Mouse (Mus musculus) frontal cortex, adult 2 months (tissue): ENCODE measurements around the gene Rangap1. TPM values are rescaled to one million over a fixed set of nuclear protein-coding genes. Genes with fewer than 3 reads are reported as not detected.
"Not testable (repeated sequence)": the region's sequence is repeated elsewhere in the genome, so short reads cannot be mapped to it uniquely, and the experiment has no call there.

Experiments
- DNase-seq, 2 experiments: peaks; one replicate each; pipeline ENCODE4 v3.0.0; 2022; ENCODE audit warnings: low spot score in 1 of 2; ENCODE audit errors: extremely low spot score in 1 of 2
- polyA plus RNA-seq: library from polyadenylated mRNA; depleted of rRNA; stranded (reverse); fragments of >200 nt; gene quantifications from 2 replicates; pipeline ENCODE4 v1.2.3, GENCODE M21; 2012

Gene Rangap1
- polyA plus RNA-seq, 1 experiment: 140 TPM

DNA sequence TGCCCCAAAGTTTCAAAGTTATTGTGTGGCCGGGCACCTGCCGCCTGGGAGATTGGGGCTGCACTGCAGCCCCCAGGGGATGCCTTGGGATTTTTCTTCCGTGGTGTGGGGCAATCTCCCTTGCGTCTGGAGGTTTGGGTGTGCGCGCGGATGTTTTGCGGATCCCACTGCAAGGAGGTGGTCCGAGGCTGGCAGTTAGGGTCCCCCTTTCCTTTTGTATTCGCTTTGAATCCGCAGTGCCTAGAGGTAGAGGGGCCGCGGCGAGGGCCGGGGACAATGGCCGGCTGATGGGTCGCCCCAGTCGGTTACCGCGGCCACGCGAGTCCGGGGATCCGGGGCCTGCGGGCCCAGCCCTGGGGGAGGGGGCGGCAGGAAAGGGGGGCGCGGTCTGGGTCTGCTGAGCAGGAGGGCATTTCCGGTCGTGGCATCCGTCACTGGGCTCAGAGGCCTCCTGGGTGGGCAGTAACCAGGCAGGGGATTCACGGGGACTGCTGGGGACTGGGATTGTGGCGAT, 328 bp upstream of the Rangap1 start:
- peak in 1 of 2 experiments; percentile 53 for DNase-seq

DNA sequence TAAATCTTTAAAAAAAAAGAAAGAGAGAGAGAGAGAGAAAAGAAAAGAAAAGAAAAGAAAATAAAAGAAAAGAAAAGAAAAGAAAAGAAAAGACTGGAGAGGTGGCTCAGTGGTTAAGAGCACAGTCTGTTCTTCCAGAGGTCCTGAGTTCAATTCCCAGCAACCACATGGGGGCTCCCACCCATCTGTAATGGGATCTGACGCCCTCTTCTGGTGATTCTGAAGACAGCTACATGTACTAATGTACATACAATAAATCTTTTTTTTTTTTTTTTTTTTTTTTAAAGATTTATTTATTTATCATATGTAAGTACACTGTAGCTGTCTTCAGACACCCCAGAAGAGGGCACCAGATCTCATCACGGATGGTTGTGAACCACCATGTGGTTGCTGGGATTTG, 3.0 kb downstream of the Rangap1 start:
- not testable (repeated sequence) for DNase-seq

DNA sequence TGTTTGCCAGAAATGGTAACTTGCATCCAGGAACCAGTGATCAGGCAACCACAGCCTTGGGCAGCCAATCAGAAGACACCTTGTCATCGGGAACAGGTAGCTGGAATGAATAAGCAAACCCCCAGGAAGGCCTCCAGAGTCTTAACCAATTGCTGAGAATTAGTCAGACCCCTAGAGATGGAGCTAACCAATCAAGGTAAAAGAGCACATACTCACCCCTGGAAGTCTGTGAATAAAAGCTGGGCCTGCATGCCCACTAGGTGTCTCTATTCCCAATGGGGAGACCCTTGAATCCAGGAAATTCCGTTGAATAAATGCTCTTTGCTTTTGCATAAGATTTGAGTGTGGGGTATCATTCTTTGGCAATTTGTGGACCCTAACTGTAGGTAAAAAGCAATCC, 5.4 kb downstream of the Rangap1 start:
- no peak for DNase-seq

DNA sequence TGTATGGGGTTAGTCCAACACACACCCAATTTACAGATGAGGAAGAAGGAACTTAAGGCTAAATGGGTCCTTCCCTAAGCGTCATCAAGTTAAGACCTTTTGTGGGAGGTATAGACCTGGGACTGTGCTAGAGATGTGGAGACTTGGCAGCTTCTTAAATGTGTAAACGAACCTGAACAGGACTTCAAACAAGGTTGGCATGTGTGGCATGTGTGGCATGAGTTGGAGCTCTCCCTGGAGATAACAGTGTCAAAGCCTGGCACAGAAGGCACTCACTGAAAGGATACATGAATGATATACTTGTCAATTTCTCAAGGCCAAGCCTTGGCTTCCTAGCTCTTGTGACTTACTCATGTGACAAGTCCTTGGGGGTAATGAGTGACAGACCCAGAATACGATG, 6.0 kb downstream of the Rangap1 start:
- DNase-seq: no peak

DNA sequence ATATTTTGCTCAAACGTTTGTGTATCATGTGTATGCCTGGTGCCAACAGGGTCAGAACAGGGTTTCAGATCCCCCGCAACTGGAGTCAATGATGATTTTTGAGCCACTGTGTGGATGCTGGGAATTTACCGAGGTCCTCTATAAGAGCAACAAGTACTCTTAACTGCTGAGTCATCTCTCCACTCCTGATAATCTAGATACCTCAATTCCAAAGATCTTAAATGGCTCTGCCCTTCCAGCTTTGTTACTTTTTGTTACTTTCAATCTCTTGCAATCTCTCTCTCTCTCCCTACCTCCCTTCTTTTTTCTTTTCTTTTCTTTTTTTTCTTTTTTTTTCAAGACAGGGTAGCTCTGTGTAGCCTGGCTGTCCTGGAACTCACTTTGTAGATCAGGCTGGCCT, 10.3 kb downstream of the Rangap1 start:
- DNase-seq: no peak

DNA sequence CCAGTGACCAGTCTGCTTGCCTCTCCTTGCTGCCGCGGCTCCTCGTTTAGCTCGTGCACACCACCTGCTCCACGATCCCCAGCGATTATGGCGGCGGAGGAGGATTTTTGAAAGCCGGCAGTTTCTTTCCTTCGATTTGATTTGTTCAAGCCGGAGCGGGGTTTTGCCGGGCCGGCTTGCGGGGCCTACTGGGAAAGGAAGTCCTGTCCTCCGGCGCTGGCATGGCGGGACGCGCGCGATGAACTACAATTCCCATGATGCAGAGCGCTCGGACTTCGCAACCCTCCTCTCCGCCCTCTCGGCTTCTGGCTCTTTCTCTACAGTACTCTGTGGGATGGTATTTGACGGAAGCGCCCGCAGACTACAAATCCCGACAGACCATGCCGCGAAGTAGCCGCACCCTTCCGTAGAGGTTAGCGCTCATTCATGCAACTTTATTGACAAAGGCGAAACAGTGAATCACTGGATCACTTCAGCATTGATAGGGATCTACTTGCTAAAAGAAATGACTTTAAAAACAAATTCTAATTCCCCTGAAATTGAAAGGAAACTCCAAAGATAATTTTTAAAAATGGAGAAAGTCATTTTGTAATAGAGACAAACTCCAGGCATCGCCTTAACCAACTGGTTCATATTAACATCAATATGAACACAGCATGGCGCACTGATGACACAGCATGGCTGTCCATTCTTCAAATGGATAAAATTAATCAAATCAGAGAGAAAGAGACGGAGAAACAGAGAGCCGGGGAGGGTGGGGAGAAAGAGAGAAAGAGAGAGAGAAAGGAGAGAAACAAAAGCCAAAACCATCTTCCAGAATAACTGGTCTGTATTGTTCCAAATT, 15.3 kb downstream of the Rangap1 start:
- DNase-seq: peak; percentile 98 to 99

DNA sequence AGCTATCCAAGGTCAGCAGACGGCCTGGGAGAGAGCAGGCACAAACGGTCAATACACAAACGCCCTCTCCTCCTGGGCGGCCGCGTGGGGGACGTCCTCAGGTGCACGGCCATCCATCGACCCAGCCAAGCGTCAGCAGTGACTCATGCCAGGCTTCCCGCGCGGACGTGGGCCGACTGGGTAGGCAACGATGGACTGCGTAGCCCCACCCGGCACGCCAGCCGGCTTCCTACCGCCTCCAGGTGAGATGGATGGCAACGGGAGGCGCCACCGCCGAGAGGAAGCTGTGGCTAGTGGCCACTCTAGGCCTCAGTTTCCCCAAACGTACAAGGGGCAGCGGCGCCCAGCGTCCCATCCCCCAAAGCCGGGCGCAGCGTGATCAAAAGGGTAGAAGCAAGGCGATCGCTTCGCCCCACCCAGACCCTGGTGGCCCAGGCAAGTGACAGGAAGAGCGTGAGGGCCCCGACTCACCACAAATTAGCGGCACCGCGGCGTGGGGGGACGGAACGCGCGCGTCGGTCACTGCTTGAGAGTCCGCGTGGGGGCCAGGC, 16.0 kb downstream of the Rangap1 start:
- peak in 1 of 2 experiments; percentile 79 for DNase-seq

DNA sequence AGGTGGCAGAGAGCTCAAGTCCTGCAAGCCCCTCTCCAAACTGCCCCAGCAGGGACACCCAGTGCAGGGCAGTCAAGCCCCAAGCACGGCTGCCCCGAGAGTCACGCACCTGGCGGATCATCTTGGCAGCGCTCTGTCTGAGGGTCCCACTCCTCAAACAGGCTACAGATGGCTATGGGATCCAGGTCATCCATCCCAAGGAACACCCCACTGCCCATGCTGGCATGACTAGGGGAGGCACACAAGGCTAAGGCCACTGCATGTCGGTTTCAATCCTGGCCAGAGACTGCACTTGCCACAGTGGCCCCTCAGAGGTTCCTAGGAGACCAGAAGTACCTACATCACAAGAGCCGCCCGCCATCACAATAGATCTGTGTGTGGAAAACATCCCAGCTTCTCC, 19.4 kb downstream of the Rangap1 start:
- DNase-seq: no peak

DNA sequence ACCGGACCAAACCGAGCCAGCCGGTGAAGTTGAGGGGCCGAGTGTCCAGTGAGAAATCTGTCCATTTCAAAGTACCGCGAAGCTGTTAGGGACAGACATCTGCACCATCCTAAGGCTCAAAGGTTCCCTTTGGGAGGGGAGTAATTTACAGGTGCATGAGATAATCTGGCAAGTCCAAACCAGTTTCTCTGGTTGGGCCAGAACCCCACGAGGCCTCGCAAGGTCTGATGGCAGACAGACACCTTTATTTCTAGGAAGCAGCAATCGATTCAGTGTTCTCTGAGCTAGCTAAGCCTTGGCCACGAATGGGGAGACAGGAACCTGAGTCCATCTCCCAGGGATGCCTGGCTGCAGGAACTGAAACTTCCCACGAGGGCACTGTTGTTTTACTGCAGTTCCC, 21.7 kb downstream of the Rangap1 start:
- no peak for DNase-seq

DNA sequence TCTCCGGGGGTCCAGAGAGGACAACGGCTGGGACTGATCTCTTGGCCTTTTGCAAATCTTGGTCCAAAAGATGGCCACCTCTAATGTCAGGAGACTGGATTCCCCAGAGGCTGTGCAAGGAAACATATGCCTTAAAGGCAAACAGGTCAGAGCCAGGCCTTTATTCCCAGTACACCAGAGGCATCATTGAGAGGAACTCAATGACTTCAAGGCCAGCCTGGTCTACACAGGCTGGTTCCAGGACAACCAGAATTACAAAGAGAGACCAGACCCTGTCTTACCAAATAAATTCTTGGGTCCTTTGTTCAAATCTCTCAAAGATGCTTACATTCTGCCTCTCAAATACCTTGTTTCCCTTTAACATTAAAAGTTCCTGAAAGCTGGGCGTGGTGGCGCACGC, 23.0 kb downstream of the Rangap1 start:
- no peak for DNase-seq

DNA sequence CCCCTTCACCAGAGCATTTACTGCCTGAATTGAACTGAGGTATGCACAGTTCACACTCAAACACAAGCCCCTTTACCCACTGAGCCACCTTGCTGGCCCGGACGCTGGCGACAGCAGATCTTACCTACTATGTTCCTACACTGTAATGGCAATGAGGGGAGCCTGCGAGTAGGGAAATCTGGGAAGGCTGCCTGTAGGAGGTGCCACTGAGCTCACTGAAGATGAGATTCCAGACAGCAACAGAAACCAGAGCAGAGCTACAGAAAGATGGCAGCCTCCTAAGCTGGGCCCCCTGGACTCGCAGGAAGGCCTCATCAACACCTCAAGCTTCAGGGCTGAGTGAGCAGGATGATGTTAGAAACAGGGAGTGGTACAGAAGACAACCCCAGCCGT, 26.2 kb downstream of the Rangap1 start:
- peak in 1 of 2 experiments; percentile 40 for DNase-seq

DNA sequence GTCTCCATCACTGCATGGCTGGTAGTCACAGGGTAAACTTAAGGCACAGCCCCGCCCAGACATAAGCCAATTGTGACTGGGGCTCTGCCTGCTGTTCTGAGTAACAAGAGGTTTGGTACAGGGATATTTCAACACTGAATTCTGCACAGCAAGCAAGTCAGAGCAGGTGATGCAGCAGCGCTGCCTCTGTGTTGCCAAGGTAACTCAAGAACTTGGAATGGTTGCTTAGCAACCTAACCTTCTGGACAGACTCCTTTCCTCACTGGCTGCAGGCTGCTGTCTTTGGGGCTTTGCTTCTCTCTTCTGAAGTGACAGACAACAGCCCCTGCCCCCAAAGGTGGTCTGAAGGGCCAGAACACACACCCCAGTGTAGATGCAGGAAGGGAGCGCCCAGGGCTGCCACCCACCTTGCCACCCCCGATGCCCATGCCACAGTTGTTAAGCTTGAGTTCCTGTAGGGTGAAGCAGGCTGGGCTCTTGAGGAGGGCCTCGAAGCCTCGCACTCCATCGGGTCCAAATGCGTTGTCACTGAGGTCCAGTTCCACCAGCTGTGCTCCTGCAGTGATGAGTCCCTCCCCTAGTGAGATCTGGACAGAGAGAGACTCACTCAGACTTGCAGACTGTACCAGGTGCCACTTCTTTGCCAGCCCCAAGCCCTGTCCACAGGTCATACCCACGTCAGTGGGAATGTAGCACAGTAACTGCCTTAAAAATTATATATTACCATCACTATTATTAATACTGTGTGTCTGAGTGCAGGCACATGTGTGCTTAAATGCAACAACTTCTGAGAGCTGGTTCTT, 26.8 kb downstream of the Rangap1 start:
- DNase-seq: peak; percentile 72 to 75

DNA sequence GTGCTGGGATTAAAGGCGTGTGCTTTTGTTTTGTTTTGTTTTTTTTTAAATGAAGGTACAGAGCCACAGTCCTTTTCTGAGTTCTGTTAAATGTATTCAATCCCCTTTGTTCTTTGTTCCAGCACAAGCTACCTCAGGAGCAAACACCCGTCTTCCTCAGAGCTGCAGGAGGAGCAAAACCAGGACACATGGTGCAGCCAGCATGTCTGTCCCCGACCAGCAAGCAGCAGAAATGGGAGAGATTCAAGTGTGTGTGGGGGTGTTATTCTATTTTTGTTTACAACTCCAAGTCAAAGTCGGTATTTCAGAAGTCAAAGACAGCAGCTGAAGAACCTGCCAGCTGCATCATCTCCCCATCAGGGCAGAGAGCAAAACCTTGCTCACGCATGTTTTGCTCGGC, 31.6 kb downstream of the Rangap1 start:
- peak in 1 of 2 experiments; percentile 37 for DNase-seq

DNA sequence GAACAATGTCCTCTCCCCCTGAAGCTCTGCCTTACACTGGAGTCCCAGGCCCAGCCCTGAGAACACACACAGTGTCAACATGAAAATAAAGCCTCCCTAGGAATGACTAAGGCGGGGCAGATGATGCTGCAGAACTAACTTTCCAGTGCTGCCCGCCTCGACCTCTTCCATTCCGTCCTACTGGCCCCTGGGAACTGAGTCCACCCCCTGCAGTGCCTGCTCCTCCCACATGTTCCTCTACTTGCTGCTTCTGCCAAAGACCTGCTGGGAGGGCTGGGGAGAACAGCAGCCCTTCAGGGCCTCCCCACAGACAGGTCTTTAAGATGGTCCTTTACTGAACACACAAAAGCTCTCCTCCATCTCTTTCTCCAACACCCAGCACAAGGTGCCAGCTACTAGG, 34.5 kb downstream of the Rangap1 start:
- no peak for DNase-seq

DNA sequence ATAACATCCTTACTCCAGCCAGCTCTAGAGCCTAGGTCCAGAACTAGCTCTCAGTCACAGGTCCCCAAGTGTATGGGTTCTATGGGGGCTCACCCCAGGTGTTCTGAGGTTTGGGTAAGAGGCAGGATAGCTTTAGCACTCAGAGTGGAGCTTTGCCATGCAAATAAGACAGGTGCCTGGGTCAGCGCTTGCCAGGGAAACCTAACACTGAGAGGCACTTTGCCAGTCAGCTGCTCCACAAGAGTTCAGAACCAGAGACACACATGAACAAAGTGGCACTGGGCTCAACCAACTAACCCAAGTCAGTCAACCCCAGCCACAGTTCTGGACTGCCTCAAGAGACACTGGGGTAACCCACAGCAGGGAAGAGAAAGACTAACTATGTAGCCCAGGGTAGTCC, 35.6 kb downstream of the Rangap1 start:
- DNase-seq: no peak

DNA sequence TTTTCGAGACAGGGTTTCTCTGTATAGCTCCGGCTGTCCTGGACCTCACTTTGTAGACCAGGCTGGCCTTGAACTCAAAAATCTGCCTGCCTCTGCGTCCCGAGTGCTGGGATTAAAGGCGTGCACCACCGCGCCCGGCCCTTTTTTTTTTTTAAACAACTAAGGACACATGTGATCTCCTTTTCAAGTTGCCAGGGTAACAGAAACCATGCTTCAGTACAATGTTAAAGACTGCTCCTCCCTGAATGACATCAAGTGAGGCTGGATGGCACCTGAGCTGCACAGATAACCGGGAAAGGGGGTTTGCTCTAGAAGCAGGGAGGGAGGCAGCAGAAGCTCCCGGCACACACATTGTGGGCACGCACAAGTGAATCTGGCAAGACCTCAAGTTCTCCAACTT, 36.3 kb downstream of the Rangap1 start:
- DNase-seq: no peak

DNA sequence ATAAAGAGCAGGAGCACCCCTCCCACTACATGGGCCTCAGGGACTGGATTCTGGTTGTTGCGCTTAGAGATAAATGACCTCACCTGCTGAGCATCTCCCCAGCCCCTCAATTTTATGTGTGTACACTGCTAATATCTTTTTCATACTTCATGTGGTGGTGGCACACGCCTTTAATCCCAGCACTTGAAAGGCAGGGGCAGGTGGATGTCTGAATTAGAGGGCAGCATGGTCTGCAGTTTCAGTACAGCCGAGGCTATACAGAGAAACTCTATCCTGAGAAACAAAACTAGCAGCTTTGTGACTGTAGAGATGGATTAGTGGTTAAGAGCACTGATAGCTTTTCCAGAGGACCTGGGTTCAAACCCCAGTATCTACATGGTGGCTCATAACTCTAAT, 42.2 kb downstream of the Rangap1 start:
- no peak for DNase-seq

DNA sequence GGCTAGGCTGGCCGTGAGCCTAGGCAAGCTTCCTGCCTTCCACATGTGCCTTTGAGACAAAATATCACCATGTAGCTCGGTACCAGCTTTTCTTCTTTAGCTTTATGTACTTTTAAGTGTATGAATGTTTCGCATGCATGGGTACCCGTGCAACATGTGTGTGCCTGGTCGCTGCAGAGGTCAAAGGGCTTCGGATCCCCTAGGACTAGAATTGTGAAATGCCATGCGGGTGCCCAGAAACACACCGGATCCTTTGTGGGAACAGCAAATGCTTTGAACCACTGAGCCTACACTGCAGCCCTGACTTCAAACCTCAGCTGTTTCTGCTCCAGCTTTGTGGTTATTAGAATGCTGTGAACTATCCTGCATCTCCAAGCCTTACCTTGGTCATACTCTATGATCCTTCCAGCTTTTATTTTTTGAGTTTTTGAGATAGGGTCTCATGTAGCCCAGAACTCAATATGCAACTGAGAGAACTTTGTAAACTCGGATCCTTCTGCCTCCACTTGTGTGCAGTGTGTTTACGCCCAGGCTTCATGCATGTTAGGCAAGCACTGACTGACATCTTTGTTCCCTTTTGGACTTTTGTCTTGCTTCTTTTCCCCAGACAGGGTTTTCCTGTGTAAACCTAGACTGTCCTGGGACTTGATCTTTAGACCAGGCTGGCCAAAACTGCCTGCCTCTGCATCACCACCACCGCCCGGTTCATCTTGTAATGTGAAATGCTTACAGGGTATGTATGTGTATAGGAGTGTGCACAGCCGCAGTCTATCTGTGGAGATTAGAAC, 42.8 kb downstream of the Rangap1 start:
- DNase-seq: no peak

DNA sequence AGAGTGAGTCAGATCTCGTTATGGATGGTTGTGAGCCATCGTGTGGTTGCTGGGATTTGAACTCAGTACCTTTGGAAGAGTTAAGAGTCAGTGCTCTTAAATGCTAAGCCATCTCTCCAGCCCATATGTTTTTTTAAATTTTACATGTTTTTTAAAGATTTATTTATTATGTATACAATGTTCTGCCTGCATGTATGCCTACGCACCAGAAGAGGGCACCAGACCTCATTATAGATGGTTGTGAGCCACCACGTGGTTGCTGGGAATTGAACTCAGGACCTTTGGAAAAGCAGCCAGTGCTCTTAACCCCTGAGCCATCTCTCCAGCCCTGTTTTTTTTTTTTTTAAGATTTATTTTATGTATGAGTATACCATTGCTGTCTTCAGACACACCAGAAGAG, 44.0 kb downstream of the Rangap1 start:
- not testable (repeated sequence) for DNase-seq

DNA sequence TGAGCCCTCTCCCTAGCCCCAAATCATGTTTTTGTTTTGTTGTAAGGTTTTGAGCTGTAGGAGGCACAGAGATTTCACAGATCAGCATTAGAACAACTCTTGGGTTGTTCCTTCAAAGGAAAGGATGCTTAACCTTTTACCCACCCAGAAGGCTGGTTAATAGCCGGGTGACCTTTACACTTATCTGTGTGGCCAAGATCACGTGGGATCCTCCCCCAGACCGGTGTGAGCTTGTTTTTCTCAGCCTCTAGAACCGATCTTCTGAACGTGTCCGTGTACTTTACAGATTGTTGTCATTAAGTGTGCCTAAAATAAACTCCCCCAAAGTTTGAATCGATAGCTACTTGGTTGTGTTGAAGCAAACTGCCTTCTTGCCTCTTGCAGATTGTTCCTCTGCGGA, 44.7 kb downstream of the Rangap1 start:
- no peak for DNase-seq

DNA sequence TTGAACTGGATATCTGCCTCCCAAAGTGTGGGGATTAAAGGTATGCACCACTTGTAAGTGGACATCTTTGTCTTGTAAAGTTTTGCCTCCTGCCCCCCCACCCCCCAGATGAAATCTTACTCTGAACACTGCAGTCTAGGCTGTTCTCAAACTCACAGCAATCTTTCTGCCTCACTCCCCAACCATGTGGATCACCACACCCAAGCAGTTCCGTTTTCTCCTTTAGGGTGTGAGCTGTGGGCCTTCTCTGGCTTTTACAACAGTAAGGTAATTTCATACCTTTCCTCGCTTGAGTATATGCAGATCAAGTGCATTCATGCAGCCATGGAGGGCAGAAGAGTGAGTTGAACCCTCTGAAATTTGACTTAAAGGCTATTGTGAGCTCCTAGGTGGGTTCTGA, 45.2 kb downstream of the Rangap1 start:
- DNase-seq: no peak
